Mouse (Mus musculus) midbrain, embryonic 10.5 days (tissue): ENCODE results near the gene Ciao2a. TPM values are rescaled to one million over a fixed set of nuclear protein-coding genes. Genes with fewer than 3 reads are reported as not detected.

ENCODE experiments used
- DNase-seq: peaks from one replicate; pipeline ENCODE4 v3.0.0-alpha.2; 2017; ENCODE audit warnings: low spot score
- H3K27ac ChIP-seq: fragments of 300-500 bp; sonication (generic); replicated peaks from 2 replicates; pipeline ENCODE4 v1.5.1; 2016; ENCODE audit warnings: mild to moderate bottlenecking
- H3K27me3 ChIP-seq: fragments of 300-500 bp; sonication (generic); 2 replicates; pipeline ENCODE4 v1.6.1; 2016; ENCODE audit warnings: low read depth, mild to moderate bottlenecking; ENCODE audit not compliant: poor library complexity, severe bottlenecking
- H3K36me3 ChIP-seq: fragments of 300-500 bp; sonication (generic); 2 replicates; pipeline ENCODE4 v1.6.1; 2016; ENCODE audit warnings: mild to moderate bottlenecking, moderate library complexity
- H3K4me1 ChIP-seq: fragments of 300-500 bp; sonication (generic); 2 replicates; pipeline ENCODE4 v1.6.1; 2016
- H3K4me3 ChIP-seq: fragments of 300-500 bp; sonication (generic); 2 replicates; pipeline ENCODE4 v1.5.1; 2016; ENCODE audit warnings: mild to moderate bottlenecking, moderate library complexity
- H3K9me3 ChIP-seq: fragments of 300-500 bp; sonication (generic); replicated peaks from 2 replicates; pipeline ENCODE4 v1.6.1; 2016; ENCODE audit warnings: mild to moderate bottlenecking
- WGBS: fragments of 180-500 bp; shearing (Covaris S2); methylation state at CpG from one replicate; pipeline ENCODE4 v1.1.7; 2016; 5-methylcytosine and 5-hydroxymethylcytosine counted together
- polyA plus RNA-seq: library from polyadenylated mRNA; unstranded; fragments of >200 nt; fragmentation: Nextera tagmentation; extraction: Ambion mirVana; gene quantifications from 2 replicates; pipeline ENCODE4 v1.2.1, GENCODE M21; 2016

Gene Ciao2a
- polyA plus RNA-seq, 1 experiment from 2014 or later = 156 TPM

DNA sequence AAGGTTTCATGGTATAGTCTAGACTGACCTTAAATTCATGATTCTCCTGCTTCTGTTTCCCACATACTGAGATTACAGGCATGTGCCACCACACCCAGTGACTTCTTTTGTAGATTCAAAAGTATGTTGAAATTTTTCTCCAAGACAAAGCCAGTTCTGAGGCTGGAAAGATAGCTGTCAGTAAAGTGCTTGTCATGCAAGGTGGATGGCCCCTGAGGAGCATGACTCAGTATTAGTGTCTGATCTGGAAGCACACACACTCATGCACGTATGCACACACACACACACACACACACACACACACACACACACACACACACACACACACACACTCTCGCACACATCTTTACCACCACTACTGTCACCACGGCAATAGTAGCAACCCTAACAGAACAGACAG lies 48.6 kb downstream of the Ciao2a start:
- 91% methylated on average over 3 of the region's 3 CpGs for whole genome bisulfite sequencing
- DNase-seq = no peak
- no peaks in the 10 kb centered on the region for H3K36me3 ChIP-seq
- peaks cover 38% of the 10 kb centered on the region for H3K4me1 ChIP-seq
- no peak overlapping the region for H3K27ac ChIP-seq
- H3K27me3 ChIP-seq = no peaks in the 10 kb centered on the region
- H3K9me3 ChIP-seq = no peaks in the 10 kb centered on the region
- H3K4me3 ChIP-seq = no peak overlapping the region

DNA sequence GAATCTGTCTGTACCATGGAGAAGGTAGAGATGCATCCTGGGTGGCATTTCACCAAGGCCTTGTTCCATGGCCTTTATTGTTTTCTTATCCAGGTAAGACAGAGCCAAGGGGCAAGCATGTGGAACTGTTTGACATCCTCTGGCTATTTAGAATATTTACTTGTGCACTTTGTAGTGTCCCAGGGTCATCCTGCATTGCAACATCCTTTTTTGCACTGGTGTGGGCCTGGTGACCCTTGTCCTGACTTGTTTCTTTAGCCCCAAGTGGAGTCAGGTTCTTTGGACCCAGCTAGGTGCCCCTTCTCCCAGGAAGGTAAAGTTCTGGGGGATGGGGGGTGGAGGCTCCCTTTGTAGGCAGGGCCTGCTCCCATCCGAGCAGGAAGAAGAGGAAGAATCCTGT lies 51.6 kb downstream of the Ciao2a start:
- no peaks in the 10 kb centered on the region for H3K9me3 ChIP-seq
- no peaks in the 10 kb centered on the region for H3K27me3 ChIP-seq
- H3K4me1 ChIP-seq = peaks cover 21% of the 10 kb centered on the region
- 7% methylated on average over 1 of the region's 1 CpGs for WGBS
- no peak overlapping the region for H3K4me3 ChIP-seq
- peak overlapping the region; percentile 6; the same call in 1 of the 2 replicates for H3K27ac ChIP-seq
- DNase-seq = no peak
- no peaks in the 10 kb centered on the region for H3K36me3 ChIP-seq

DNA sequence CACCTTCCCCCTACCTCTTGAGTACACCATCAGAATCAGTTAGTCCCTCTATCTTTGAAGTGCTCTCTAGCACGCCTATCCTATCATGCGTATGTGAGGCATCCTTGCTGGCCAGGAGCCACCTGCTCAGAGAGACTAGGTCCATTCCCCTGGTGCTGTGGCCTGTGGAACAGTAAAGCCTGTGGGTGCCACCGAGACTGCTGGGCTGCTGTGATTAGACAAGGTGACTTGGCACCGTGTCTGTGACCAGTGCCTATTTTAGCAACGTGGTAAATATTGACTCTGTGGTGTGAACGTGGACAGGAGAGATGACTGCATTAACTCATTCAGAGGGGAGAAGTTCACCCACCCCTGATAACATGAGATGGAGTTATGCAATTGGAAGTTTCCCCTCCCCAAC lies 53.4 kb downstream of the Ciao2a start:
- Histone ChIP-seq H3K27ac (0 out of 2 replicates have a peak overlapping the region, but pooled peaks have one; percentile 0), H3K36me3 (no peaks in the 10 kb centered on the region), H3K4me1 (peaks cover 30% of the 10 kb centered on the region), H3K9me3 (no peaks in the 10 kb centered on the region), H3K27me3 (peaks cover 7% of the 10 kb centered on the region; the same call in 1 of the 2 replicates), H3K4me3 (no peak overlapping the region)
- DNase-seq = no peak
- 88% methylated on average over 6 of the region's 6 CpGs for WGBS

DNA sequence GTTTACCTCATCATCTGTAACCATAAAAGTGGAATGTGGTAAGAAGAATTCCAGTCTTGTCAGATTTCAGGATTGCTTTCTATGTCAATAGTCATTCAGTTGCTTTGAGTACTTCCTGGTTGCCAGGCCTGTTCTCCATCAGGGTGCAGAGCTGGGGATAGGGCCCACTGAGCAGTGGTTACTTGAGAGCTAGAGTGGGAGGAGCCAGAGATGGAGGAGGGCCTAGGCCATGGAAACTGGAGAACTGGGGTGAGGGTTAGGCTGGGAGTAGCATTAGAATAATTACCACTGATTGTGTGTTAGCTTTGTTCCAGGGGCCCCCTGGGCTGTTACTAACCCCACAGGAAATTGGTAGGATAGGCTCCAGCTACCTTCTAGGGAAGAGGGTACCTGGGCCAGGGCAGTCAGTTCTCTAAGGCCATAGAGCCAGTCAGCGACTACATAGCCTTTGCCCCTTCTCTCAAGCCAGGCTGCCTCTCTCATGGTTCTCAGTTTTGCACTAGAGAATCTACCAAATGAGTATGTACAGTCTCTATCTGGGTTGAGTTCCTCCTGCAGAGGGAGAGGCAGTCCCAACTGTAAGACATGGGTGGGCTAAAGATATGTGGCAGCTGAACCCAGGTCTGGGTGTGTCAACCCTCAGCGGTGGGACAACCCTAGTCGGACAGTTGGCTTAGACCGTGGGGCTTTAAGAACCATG lies 54.9 kb downstream of the Ciao2a start:
- Histone ChIP-seq H3K27me3 (peaks cover 7% of the 10 kb centered on the region; the same call in 1 of the 2 replicates), H3K27ac (peak overlapping the region; percentile 65), H3K4me1 (peaks cover 38% of the 10 kb centered on the region), H3K9me3 (no peaks in the 10 kb centered on the region), H3K36me3 (no peaks in the 10 kb centered on the region), H3K4me3 (no peak overlapping the region)
- no peak for DNase-seq
- WGBS = 78% methylated on average over 4 of the region's 4 CpGs

DNA sequence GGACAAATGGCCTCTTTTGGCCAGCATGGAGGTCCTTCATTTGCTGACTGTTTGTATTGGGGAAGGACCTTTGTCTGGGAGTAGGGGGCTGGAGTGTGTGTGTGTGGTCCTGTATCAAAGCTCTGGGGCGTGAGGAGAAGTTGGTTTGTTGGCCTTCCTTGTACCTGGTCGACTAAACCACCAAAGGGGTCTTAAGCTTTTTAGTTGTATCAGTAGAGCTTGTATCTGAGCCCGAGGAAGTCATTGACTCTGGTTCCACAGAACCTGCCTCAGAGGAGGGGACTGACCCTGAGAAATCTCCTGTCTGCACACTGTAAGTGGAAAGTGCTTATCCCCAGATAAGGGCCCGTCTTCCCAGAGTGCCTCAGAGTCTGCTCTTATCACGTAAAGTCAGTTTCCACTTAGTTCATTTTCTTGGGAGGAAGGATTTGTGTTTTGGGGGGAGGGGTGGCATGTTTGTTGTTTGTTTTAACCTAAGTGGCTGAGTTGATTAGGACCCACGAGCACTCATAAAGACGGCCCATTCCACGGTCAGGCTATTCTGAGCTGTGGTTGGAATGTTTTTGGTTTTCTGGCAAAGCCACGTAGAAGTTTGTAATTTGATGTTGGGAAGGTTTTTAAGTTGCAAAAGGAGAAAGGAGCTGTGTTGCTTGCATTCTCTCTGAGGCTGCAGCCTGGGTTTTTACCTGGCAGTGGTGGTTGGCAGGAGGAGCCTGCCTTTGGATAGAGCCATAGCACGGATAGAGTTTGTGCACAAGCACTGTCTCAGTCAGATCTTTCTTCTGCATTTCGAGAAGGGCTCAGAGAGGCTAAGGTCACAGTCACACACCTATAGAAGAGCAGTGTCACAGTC lies 55.6 kb downstream of the Ciao2a start:
- DNase-seq = no peak
- H3K27ac ChIP-seq = peak overlapping the region; percentile 65
- H3K27me3 ChIP-seq = peaks cover 7% of the 10 kb centered on the region; the same call in 1 of the 2 replicates
- no peaks in the 10 kb centered on the region for H3K36me3 ChIP-seq
- peaks cover 46% of the 10 kb centered on the region for H3K4me1 ChIP-seq
- H3K4me3 ChIP-seq = no peak overlapping the region
- 65% methylated on average over 11 of the region's 11 CpGs for WGBS
- H3K9me3 ChIP-seq = no peaks in the 10 kb centered on the region

DNA sequence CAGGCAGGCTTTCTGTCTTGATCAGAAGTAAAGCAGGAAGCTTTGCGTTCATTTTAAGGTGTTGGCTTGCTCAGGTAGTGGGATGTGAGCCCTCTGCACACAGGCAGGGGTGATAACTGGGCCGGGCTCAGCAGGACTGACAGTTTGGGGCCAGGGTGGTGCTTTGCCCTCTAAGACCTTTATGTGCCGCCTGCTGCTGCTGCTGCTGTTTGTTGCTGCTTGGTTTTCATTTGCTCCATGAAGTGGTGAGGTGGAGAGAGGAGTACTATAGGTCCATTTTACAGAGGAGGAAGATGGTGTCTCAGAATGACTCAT lies 56.2 kb downstream of the Ciao2a start:
- H3K27ac ChIP-seq = peak overlapping the region; percentile 63; the same call in 1 of the 2 replicates
- H3K36me3 ChIP-seq = no peaks in the 10 kb centered on the region
- 77% methylated on average over 3 of the region's 3 CpGs for WGBS
- DNase-seq = no peak
- no peak overlapping the region for H3K4me3 ChIP-seq
- H3K4me1 ChIP-seq = peaks cover 50% of the 10 kb centered on the region
- peaks cover 7% of the 10 kb centered on the region; the same call in 1 of the 2 replicates for H3K27me3 ChIP-seq
- H3K9me3 ChIP-seq = no peaks in the 10 kb centered on the region

DNA sequence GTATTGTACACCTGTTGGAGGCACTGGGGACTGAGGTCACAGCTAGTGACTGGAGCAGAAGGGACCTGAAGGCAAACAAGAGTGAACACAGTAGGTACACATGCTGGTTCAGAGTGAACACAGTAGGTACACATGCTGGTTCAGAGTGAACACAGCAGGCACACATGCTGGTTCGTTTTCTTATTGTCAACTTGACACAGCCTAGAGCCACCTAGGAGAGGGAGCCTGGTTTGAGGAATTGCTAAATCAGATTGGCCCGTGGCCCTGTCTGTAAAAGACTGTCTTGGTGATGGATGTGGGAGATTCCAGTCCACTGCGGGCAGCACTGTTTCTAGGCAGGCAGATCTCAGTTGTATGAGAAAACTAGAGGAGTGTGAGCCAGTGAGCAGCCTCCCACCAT lies 56.6 kb downstream of the Ciao2a start:
- peaks cover 47% of the 10 kb centered on the region for H3K4me1 ChIP-seq
- H3K27ac ChIP-seq = no peak overlapping the region
- H3K36me3 ChIP-seq = no peaks in the 10 kb centered on the region
- peaks cover 7% of the 10 kb centered on the region; the same call in 1 of the 2 replicates for H3K27me3 ChIP-seq
- H3K4me3 ChIP-seq = no peak overlapping the region
- 79% methylated on average over 3 of the region's 3 CpGs for WGBS
- DNase-seq = no peak
- no peaks in the 10 kb centered on the region for H3K9me3 ChIP-seq

DNA sequence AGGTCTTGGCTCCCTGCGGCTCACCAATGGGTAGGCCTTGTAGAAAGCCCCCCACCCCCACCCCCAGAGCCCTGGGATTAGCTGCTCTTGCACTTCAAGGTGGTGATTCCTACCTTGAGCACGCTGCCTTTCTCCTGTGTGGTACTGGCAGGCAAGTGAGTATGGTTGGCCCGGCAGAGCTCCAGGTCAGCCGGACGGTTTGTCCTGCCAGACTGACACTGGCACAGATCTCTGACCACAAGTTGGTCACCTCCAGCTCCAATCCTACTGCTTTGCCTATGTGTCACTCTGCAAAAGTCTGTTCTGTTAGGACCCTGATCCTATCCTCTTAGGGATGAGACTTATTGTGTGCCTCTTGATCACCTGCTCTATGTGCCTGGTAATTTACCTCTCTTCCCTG lies 58.2 kb downstream of the Ciao2a start:
- H3K27me3 ChIP-seq = peaks cover 7% of the 10 kb centered on the region; the same call in 1 of the 2 replicates
- 61% methylated on average over 5 of the region's 5 CpGs for WGBS
- H3K27ac ChIP-seq = peak overlapping the region; percentile 46; the same call in 1 of the 2 replicates
- no peak overlapping the region for H3K4me3 ChIP-seq
- H3K9me3 ChIP-seq = no peaks in the 10 kb centered on the region
- peaks cover 45% of the 10 kb centered on the region for H3K4me1 ChIP-seq
- DNase-seq = no peak
- H3K36me3 ChIP-seq = no peaks in the 10 kb centered on the region

DNA sequence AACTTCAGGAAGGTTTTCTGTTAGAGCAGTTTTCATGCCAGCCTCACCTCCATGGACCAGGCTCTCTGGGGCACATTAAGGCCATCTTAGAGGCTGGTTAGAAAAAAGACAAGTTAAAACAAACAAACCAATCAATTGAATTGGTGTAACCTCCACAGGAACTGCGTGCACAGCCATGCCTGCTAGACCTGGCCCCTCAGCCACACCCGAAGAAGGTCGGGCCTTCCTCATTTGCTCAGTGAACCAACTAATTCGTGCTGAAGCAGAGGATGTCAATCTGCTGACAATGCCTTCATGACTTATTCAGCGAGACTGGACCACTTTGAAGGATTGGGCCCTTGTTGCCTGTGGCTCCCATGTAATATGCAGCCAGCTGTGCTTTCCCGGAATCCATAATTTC lies 60.0 kb downstream of the Ciao2a start:
- Histone ChIP-seq H3K27ac (peak overlapping the region; percentile 76), H3K36me3 (no peaks in the 10 kb centered on the region), H3K4me3 (no peak overlapping the region), H3K4me1 (peaks cover 41% of the 10 kb centered on the region), H3K9me3 (no peaks in the 10 kb centered on the region), H3K27me3 (peaks cover 7% of the 10 kb centered on the region; the same call in 1 of the 2 replicates)
- 15% methylated on average over 6 of the region's 6 CpGs for WGBS
- DNase-seq = peak; percentile 54

Other genes starting within 250 kb of the Ciao2a start
- gene Pclaf, start 236.4 kb upstream of the Ciao2a start, polyA plus RNA-seq = 258 and 306 TPM in 2 replicates
- 32.0 and 32.2 TPM in 2 replicates for gene Trip4, start 217.8 kb upstream of the Ciao2a start, polyA plus RNA-seq
- 16.6 and 17.4 TPM in 2 replicates for gene Csnk1g1, start 217.7 kb upstream of the Ciao2a start, polyA plus RNA-seq
- gene Ppib, start 66.4 kb upstream of the Ciao2a start, polyA plus RNA-seq = 473 and 501 TPM in 2 replicates
- gene Snx22, start 56.9 kb upstream of the Ciao2a start, polyA plus RNA-seq = 2.7 and 3.7 TPM in 2 replicates
- 138 and 142 TPM in 2 replicates for gene Snx1, start within 50 bp of the Ciao2a start, polyA plus RNA-seq
- 6.3 TPM in 2 replicates for gene Dapk2, start 31.6 kb downstream of the Ciao2a start, polyA plus RNA-seq
- gene Herc1, start 223.8 kb downstream of the Ciao2a start, polyA plus RNA-seq = 26.1 and 30.8 TPM in 2 replicates